Comparison of ENCODE assay signal across 13 mouse cellular contexts in genomic region chr7:71351364-71351763, GRCm38 (mm10). TPM values are rescaled to one million over a fixed set of nuclear protein-coding genes. Genes with fewer than 3 reads are reported as not detected.
A peak's percentile ranks its signal among the peaks of the same experiment; 100 is the strongest.
DNase-seq lines count a peak whose midpoint lies in the region; ATAC-seq and TF ChIP-seq lines count a peak whose summit lies in the region.
"Had no signal": no experiment of that assay in that cellular context is flagged by ENCODE, and none has a peak within 500 bp of the region (broad histone marks: within the 10 kb centered on the region; RNA-seq: fewer than 3 reads in every experiment).

Gm10295 (minus strand) TSS chr7:71351485.

- no peak for ATAC-seq in heart, embryonic 11.5 days (replicated peaks; ENCODE audit: insufficient number of reproducible peaks, low FRiP score, low TSS enrichment)
- no peak for ATAC-seq in hindbrain, embryonic 14.5 days (ENCODE audit: low FRiP score)
- no peak for ATAC-seq in neural tube, embryonic 11.5 days (ENCODE audit: insufficient read depth, low FRiP score, low TSS enrichment)
- ATAC-seq: CD4-positive, CD25-positive, alpha-beta regulatory T cell, adult 4 months had no signal

- H3K36me3 ChIP-seq in heart, embryonic 11.5 days (ENCODE audit: control insufficient read depth, insufficient read depth, low read length) = no peaks in the 10 kb centered on the region
- no peaks in the 10 kb centered on the region for H3K36me3 ChIP-seq in hindbrain, embryonic 14.5 days (replicated peaks; ENCODE audit: control insufficient read depth, insufficient read depth)
- H3K36me3 ChIP-seq in neural tube, embryonic 11.5 days (ENCODE audit: control insufficient read depth, insufficient read depth, low read length) = no peaks in the 10 kb centered on the region
- H3K36me3 ChIP-seq: limb, embryonic 15.5 days had no signal

- H3K27ac ChIP-seq in heart, embryonic 11.5 days (ENCODE audit: low read depth, low read length) = no peak within 1 kb of the TSS
- 0 out of 2 replicates have a peak within 1 kb of the TSS, but pooled peaks have one; percentile 26 for H3K27ac ChIP-seq in hindbrain, embryonic 14.5 days
- H3K27ac ChIP-seq in neural tube, embryonic 11.5 days (ENCODE audit: low read depth, low read length) = no peak within 1 kb of the TSS
- H3K27ac ChIP-seq: gastrocnemius, adult 2 months; limb, embryonic 15.5 days; macrophage had no signal

- 35% methylated on average over 11 of the region's 11 CpGs for WGBS in heart, embryonic 11.5 days (ENCODE audit: insufficient replicate concordance)
- 3% methylated on average over 11 of the region's 11 CpGs for WGBS in hindbrain, embryonic 14.5 days
- 4% methylated on average over 11 of the region's 11 CpGs for WGBS in neural tube, embryonic 11.5 days

- H3K4me1 ChIP-seq in heart, embryonic 11.5 days (ENCODE audit: control insufficient read depth, insufficient read depth, low read length) = no peaks in the 10 kb centered on the region
- peaks cover 9% of the 10 kb centered on the region; the same call in 1 of the 2 replicates for H3K4me1 ChIP-seq in hindbrain, embryonic 14.5 days (replicated peaks; ENCODE audit: control insufficient read depth, insufficient read depth, low read length)
- peaks cover 6% of the 10 kb centered on the region for H3K4me1 ChIP-seq in neural tube, embryonic 11.5 days (ENCODE audit: control insufficient read depth, insufficient read depth, low read length)
- H3K4me1 ChIP-seq: limb, embryonic 15.5 days had no signal

- no peaks in the 10 kb centered on the region for H3K27me3 ChIP-seq in heart, embryonic 11.5 days (ENCODE audit: control insufficient read depth, insufficient read depth, low read length)
- no peaks in the 10 kb centered on the region for H3K27me3 ChIP-seq in hindbrain, embryonic 14.5 days (ENCODE audit: control insufficient read depth, insufficient read depth, low read length)
- H3K27me3 ChIP-seq in neural tube, embryonic 11.5 days (ENCODE audit: control insufficient read depth, insufficient read depth, low read length) = no peaks in the 10 kb centered on the region
- H3K27me3 ChIP-seq: limb, embryonic 15.5 days had no signal

- H3K4me2 ChIP-seq in heart, embryonic 11.5 days = peak within 1 kb of the TSS; percentile 18; the same call in 1 of the 2 replicates
- H3K4me2 ChIP-seq in hindbrain, embryonic 14.5 days (replicated peaks) = peak within 1 kb of the TSS; percentile 45
- H3K4me2 ChIP-seq in neural tube, embryonic 11.5 days (ENCODE audit: low read depth) = peak within 1 kb of the TSS; percentile 29
- H3K4me2 ChIP-seq: limb, embryonic 15.5 days had no signal

- no peak for TF ChIP-seq CTCF in brain, embryonic 14.5 days (IDR thresholded peaks at IDR 0.05; ENCODE audit: borderline replicate concordance, extremely low read depth, insufficient read depth, insufficient read length)

- no peak within 1 kb of the TSS for H3K9ac ChIP-seq in heart, embryonic 11.5 days (ENCODE audit: low read depth, low read length)
- H3K9ac ChIP-seq in hindbrain, embryonic 14.5 days = peak within 1 kb of the TSS; percentile 21; the same call in 1 of the 2 replicates
- H3K9ac ChIP-seq in neural tube, embryonic 11.5 days (ENCODE audit: low read length) = peak within 1 kb of the TSS; percentile 12; the same call in 1 of the 2 replicates
- H3K9ac ChIP-seq: limb, embryonic 15.5 days had no signal

- H3K4me3 ChIP-seq in heart, embryonic 11.5 days (ENCODE audit: low read depth, low read length) = no peak within 1 kb of the TSS
- peak within 1 kb of the TSS; percentile 13; the same call in 1 of the 2 replicates for H3K4me3 ChIP-seq in hindbrain, embryonic 14.5 days (replicated peaks; ENCODE audit: low read length)
- H3K4me3 ChIP-seq in neural tube, embryonic 11.5 days (ENCODE audit: low read depth, low read length) = no peak within 1 kb of the TSS
- H3K4me3 ChIP-seq: gastrocnemius, adult 2 months; limb, embryonic 15.5 days had no signal

- H3K9me3 ChIP-seq in heart, embryonic 11.5 days (replicated peaks; ENCODE audit: control insufficient read depth, low read length) = no peaks in the 10 kb centered on the region
- H3K9me3 ChIP-seq in hindbrain, embryonic 14.5 days (ENCODE audit: control insufficient read depth, low read length) = no peaks in the 10 kb centered on the region
- H3K9me3 ChIP-seq in neural tube, embryonic 11.5 days (ENCODE audit: control insufficient read depth, low read length) = no peaks in the 10 kb centered on the region
- H3K9me3 ChIP-seq: limb, embryonic 15.5 days had no signal

- no peak for TF ChIP-seq POLR2A in brain, embryonic 14.5 days (IDR thresholded peaks at IDR 0.05; ENCODE audit: borderline replicate concordance, extremely low read depth, insufficient read depth, insufficient read length, poor library complexity, severe bottlenecking)

- no peak for DNase-seq in heart, adult 9 months (ENCODE audit: low spot score in 2 of 2)
- peak; percentile 17 for DNase-seq in brain, embryonic 14.5 days (ENCODE audit: low read depth)
- DNase-seq in hindbrain, embryonic 14.5 days (ENCODE audit: low spot score) = no peak
- peak; percentile 64 for DNase-seq in neural tube, embryonic 11.5 days (ENCODE audit: low spot score)
- DNase-seq in thymus, postnatal 36 days = no peak
- DNase-seq in right cerebral cortex, adult 18-20 months = no peak
- DNase-seq in spleen, adult 18-20 months = no peak
- DNase-seq: gastrocnemius, adult 2 months had no signal

RNA-seq across cellular contexts. Expression of gene Gm10295, which starts in this region (rescaled TPM):
- not detected in 2 replicates for polyA plus RNA-seq in heart, embryonic 11.5 days (2014; fragmentation: Nextera tagmentation; extraction: Ambion mirVana)
- polyA plus RNA-seq in brain, embryonic 14.5 days (2012; rRNA removed) = not detected in 2 replicates
- polyA plus RNA-seq in hindbrain, embryonic 14.5 days (2014; fragmentation: Nextera tagmentation; extraction: Ambion mirVana) = not detected in 2 replicates
- polyA plus RNA-seq in neural tube, embryonic 11.5 days (2014; fragmentation: Nextera tagmentation; extraction: Ambion mirVana) = not detected in 2 replicates
- polyA plus RNA-seq: CD4-positive, CD25-positive, alpha-beta regulatory T cell, adult 4 months; limb, embryonic 15.5 days; macrophage; stomach, embryonic 16.5 days had no signal

Comparison
In these comparisons a context has a peak if more than half of its experiments do, and no peak if none do; other contexts are left out.
1. Peak in DNase-seq in brain, embryonic 14.5 days; RNA of the gene not detected or under 1 TPM.
2. Peak in DNase-seq, H3K9ac ChIP-seq and H3K4me2 ChIP-seq in neural tube, embryonic 11.5 days; RNA of the gene not detected or under 1 TPM.